Mouse (Mus musculus): ENCODE measurements around the gene Nipal4. TPM values are rescaled to one million over a fixed set of nuclear protein-coding genes. Genes with fewer than 3 reads are reported as not detected.

Nipal4 gene
- polyA plus RNA-seq, 1 experiment from 2014 or later: 0.07 TPM

GRCm38 (mm10) chr11:46113211-46113610, 53.1 kb downstream of the Nipal4 start:
- Histone ChIP-seq H3K4me2 (ENCODE audit: low read depth, low read length) (no peak overlapping the region), H3K27me3 (ENCODE audit: control insufficient read depth, insufficient read depth, low read depth, low read length) (no peaks in the 10 kb centered on the region), H3K36me3 (ENCODE audit: control insufficient read depth, insufficient read depth) (no peaks in the 10 kb centered on the region), H3K4me3 (ENCODE audit: low read depth, low read length) (no peak overlapping the region), H3K4me1 (ENCODE audit: control insufficient read depth, low read depth, low read length) (no peaks in the 10 kb centered on the region), H3K27ac (ENCODE audit: low read length) (no peak overlapping the region), H3K9me3 (replicated peaks; ENCODE audit: control insufficient read depth, low read length) (no peaks in the 10 kb centered on the region), H3K9ac (ENCODE audit: low read depth, low read length) (no peak overlapping the region)
- no peak for ATAC-seq (ENCODE audit: low read depth)
- 59% methylated on average over 3 of the region's 3 CpGs for WGBS (ENCODE audit: insufficient replicate concordance)

- no peak for ATAC-seq (ENCODE audit: low read depth)
- Histone ChIP-seq H3K9ac (ENCODE audit: low read depth, low read length) (no peak overlapping the region), H3K36me3 (ENCODE audit: control insufficient read depth, insufficient read depth) (no peaks in the 10 kb centered on the region), H3K4me3 (ENCODE audit: low read depth, low read length) (no peak overlapping the region), H3K4me1 (ENCODE audit: control insufficient read depth, low read depth, low read length) (no peaks in the 10 kb centered on the region), H3K27ac (ENCODE audit: low read length) (no peak overlapping the region), H3K27me3 (ENCODE audit: control insufficient read depth, insufficient read depth, low read depth, low read length) (no peaks in the 10 kb centered on the region), H3K4me2 (ENCODE audit: low read depth, low read length) (no peak overlapping the region), H3K9me3 (replicated peaks; ENCODE audit: control insufficient read depth, low read length) (no peaks in the 10 kb centered on the region)
- WGBS (ENCODE audit: insufficient replicate concordance): 70% methylated on average over 1 of the region's 1 CpGs
These were observed 55.4 kb downstream of the Nipal4 start for GRCm38 (mm10) chr11:46110945-46111287.

GRCm38 (mm10) chr11:46110156-46110944, 56.0 kb downstream of the Nipal4 start:
- ATAC-seq (ENCODE audit: low read depth): no peak
- Histone ChIP-seq H3K4me2 (ENCODE audit: low read depth, low read length) (no peak overlapping the region), H3K27ac (ENCODE audit: low read length) (no peak overlapping the region), H3K9ac (ENCODE audit: low read depth, low read length) (no peak overlapping the region), H3K9me3 (replicated peaks; ENCODE audit: control insufficient read depth, low read length) (no peaks in the 10 kb centered on the region), H3K27me3 (ENCODE audit: control insufficient read depth, insufficient read depth, low read depth, low read length) (no peaks in the 10 kb centered on the region), H3K4me1 (ENCODE audit: control insufficient read depth, low read depth, low read length) (no peaks in the 10 kb centered on the region), H3K36me3 (ENCODE audit: control insufficient read depth, insufficient read depth) (no peaks in the 10 kb centered on the region), H3K4me3 (ENCODE audit: low read depth, low read length) (no peak overlapping the region)
- WGBS (ENCODE audit: insufficient replicate concordance): 54% methylated on average over 8 of the region's 8 CpGs

GRCm38 (mm10) chr11:46109206-46109605, 57.1 kb downstream of the Nipal4 start:
- no peaks in the 10 kb centered on the region for H3K9me3 ChIP-seq (replicated peaks; ENCODE audit: control insufficient read depth, low read length)
- no peaks in the 10 kb centered on the region for H3K4me1 ChIP-seq (ENCODE audit: control insufficient read depth, low read depth, low read length)
- no peak overlapping the region for H3K4me2 ChIP-seq (ENCODE audit: low read depth, low read length)
- H3K27me3 ChIP-seq (ENCODE audit: control insufficient read depth, insufficient read depth, low read depth, low read length): no peaks in the 10 kb centered on the region; the same call in 1 of the 2 replicates
- H3K36me3 ChIP-seq (ENCODE audit: control insufficient read depth, insufficient read depth): no peaks in the 10 kb centered on the region
- H3K27ac ChIP-seq (ENCODE audit: low read length): no peak overlapping the region
- no peak for ATAC-seq (ENCODE audit: low read depth)
- H3K4me3 ChIP-seq (ENCODE audit: low read depth, low read length): no peak overlapping the region
- no peak overlapping the region for H3K9ac ChIP-seq (ENCODE audit: low read depth, low read length)
- WGBS (ENCODE audit: insufficient replicate concordance): 81% methylated on average over 5 of the region's 5 CpGs

GRCm38 (mm10) chr11:46107046-46107445, 59.3 kb downstream of the Nipal4 start:
- Histone ChIP-seq H3K9me3 (replicated peaks; ENCODE audit: control insufficient read depth, low read length) (no peaks in the 10 kb centered on the region), H3K9ac (ENCODE audit: low read depth, low read length) (no peak overlapping the region), H3K36me3 (ENCODE audit: control insufficient read depth, insufficient read depth) (no peaks in the 10 kb centered on the region), H3K4me3 (ENCODE audit: low read depth, low read length) (no peak overlapping the region), H3K4me1 (ENCODE audit: control insufficient read depth, low read depth, low read length) (no peaks in the 10 kb centered on the region), H3K27ac (ENCODE audit: low read length) (no peak overlapping the region), H3K4me2 (ENCODE audit: low read depth, low read length) (no peak overlapping the region), H3K27me3 (ENCODE audit: control insufficient read depth, insufficient read depth, low read depth, low read length) (no peaks in the 10 kb centered on the region; the same call in 1 of the 2 replicates)
- ATAC-seq (ENCODE audit: low read depth): no peak
- 61% methylated on average over 1 of the region's 1 CpGs for WGBS (ENCODE audit: insufficient replicate concordance)

GRCm38 (mm10) chr11:46102107-46102506, 64.2 kb downstream of the Nipal4 start:
- Histone ChIP-seq H3K27me3 (ENCODE audit: control insufficient read depth, insufficient read depth, low read depth, low read length) (no peaks in the 10 kb centered on the region; the same call in 1 of the 2 replicates), H3K9ac (ENCODE audit: low read depth, low read length) (no peak overlapping the region), H3K27ac (ENCODE audit: low read length) (no peak overlapping the region), H3K4me1 (ENCODE audit: control insufficient read depth, low read depth, low read length) (no peaks in the 10 kb centered on the region), H3K36me3 (ENCODE audit: control insufficient read depth, insufficient read depth) (no peaks in the 10 kb centered on the region), H3K9me3 (replicated peaks; ENCODE audit: control insufficient read depth, low read length) (no peaks in the 10 kb centered on the region), H3K4me3 (ENCODE audit: low read depth, low read length) (no peak overlapping the region), H3K4me2 (ENCODE audit: low read depth, low read length) (no peak overlapping the region)
- ATAC-seq (ENCODE audit: low read depth): no peak
- 59% methylated on average over 6 of the region's 6 CpGs for WGBS (ENCODE audit: insufficient replicate concordance)

Small RNA genes lying within 50 kb of the gene (microRNA-seq; reads per million reads assigned to microRNA genes)
- gene Mir7239 (not detected), gene Mir8100 (not detected)

Other genes with a start within 250 kb of the Nipal4 start
- gene Lsm11, start 221.6 kb downstream of the Nipal4 start, polyA plus RNA-seq (2015; fragmentation: Nextera tagmentation; extraction: Ambion mirVana): 1.4 and 1.7 TPM in 2 replicates
- 4.0 and 4.4 TPM in 2 replicates for gene Thg1l, start 211.0 kb downstream of the Nipal4 start, polyA plus RNA-seq (2015; fragmentation: Nextera tagmentation; extraction: Ambion mirVana)
- gene Sox30, start 186.2 kb downstream of the Nipal4 start, polyA plus RNA-seq (2015; fragmentation: Nextera tagmentation; extraction: Ambion mirVana): not detected in 2 replicates
- 2.9 and 4.1 TPM in 2 replicates for gene Gm12166, start 114.2 kb downstream of the Nipal4 start, polyA plus RNA-seq (2015; fragmentation: Nextera tagmentation; extraction: Ambion mirVana)
- 0.92 and 1.4 TPM in 2 replicates for gene Adam19, start 110.5 kb downstream of the Nipal4 start, polyA plus RNA-seq (2015; fragmentation: Nextera tagmentation; extraction: Ambion mirVana)
- not detected in 2 replicates for gene Fndc9, start 69.0 kb upstream of the Nipal4 start, polyA plus RNA-seq (2015; fragmentation: Nextera tagmentation; extraction: Ambion mirVana)
- 4.6 and 5.7 TPM in 2 replicates for gene Cyfip2, start 146.4 kb upstream of the Nipal4 start, polyA plus RNA-seq (2015; fragmentation: Nextera tagmentation; extraction: Ambion mirVana)
- 0.09 and 0.12 TPM in 2 replicates for gene Itk, start 223.0 kb upstream of the Nipal4 start, polyA plus RNA-seq (2015; fragmentation: Nextera tagmentation; extraction: Ambion mirVana)
- 0.04 TPM in 1 of 2 replicates, not detected in the other for gene Fam71b, start 230.1 kb upstream of the Nipal4 start, polyA plus RNA-seq (2015; fragmentation: Nextera tagmentation; extraction: Ambion mirVana)

Data from liver, embryonic 16.5 days (tissue).